Mouse (Mus musculus) ES-Bruce4 (cell line): ENCODE measurements around the gene Hoxa2. TPM values are rescaled to one million over a fixed set of nuclear protein-coding genes. Genes with fewer than 3 reads are reported as not detected.

Source experiments
- H3K27ac ChIP-seq: 2 replicates; pipeline ENCODE4 v1.5.1; 2012; ENCODE audit warnings: low read length, inconsistent platforms; ENCODE audit not compliant: insufficient read depth
- H3K27me3 ChIP-seq: 2 replicates; pipeline ENCODE4 v1.6.1; 2012; ENCODE audit warnings: mild to moderate bottlenecking, low read length, inconsistent platforms; ENCODE audit not compliant: control insufficient read depth, poor library complexity, insufficient read depth, severe bottlenecking
- H3K36me3 ChIP-seq: 2 replicates; pipeline ENCODE4 v1.6.1; 2012; ENCODE audit warnings: inconsistent platforms, mild to moderate bottlenecking, low read length, moderate library complexity; ENCODE audit not compliant: control insufficient read depth, poor library complexity, insufficient read depth, severe bottlenecking
- H3K4me1 ChIP-seq: one replicate; pipeline ENCODE4 v1.8.1; 2011; ENCODE audit warnings: low read length; ENCODE audit not compliant: control insufficient read depth, insufficient read depth
- H3K4me3 ChIP-seq: 2 replicates; pipeline ENCODE4 v1.5.1; 2011; ENCODE audit warnings: low read depth, mild to moderate bottlenecking, low read length
- H3K9ac ChIP-seq: 2 replicates; pipeline ENCODE4 v1.6.1; 2012; ENCODE audit warnings: low read depth, mild to moderate bottlenecking, inconsistent platforms; ENCODE audit not compliant: poor library complexity, severe bottlenecking
- H3K9me3 ChIP-seq: replicated peaks from 2 replicates; pipeline ENCODE4 v1.6.1; 2012; ENCODE audit warnings: mild to moderate bottlenecking, low read length, inconsistent platforms; ENCODE audit not compliant: control insufficient read depth, poor library complexity, insufficient read depth, severe bottlenecking
- CTCF ChIP-seq: IDR thresholded peaks from one replicate; pipeline ENCODE4 v1.8.1; 2011; ENCODE audit warnings: low read depth, low read length
- EP300 ChIP-seq: IDR thresholded peaks from 2 replicates; pipeline ENCODE4 v1.6.1; 2011; ENCODE audit warnings: low read depth, low read length; ENCODE audit not compliant: insufficient read depth
- POLR2A ChIP-seq: IDR thresholded peaks from one replicate; pipeline ENCODE4 v1.8.1; 2011; ENCODE audit warnings: low read length; ENCODE audit not compliant: insufficient read depth
- polyA plus RNA-seq: library from polyadenylated mRNA; stranded (reverse); fragments of >200 nt; gene quantifications from 2 replicates; pipeline ENCODE4 v1.2.4, GENCODE M21; 2011; ENCODE audit warnings: low read depth; ENCODE audit not compliant: missing spikeins, insufficient read depth, insufficient read length

The Hoxa2 gene
- polyA plus RNA-seq = not detected in 2 replicates

DNA sequence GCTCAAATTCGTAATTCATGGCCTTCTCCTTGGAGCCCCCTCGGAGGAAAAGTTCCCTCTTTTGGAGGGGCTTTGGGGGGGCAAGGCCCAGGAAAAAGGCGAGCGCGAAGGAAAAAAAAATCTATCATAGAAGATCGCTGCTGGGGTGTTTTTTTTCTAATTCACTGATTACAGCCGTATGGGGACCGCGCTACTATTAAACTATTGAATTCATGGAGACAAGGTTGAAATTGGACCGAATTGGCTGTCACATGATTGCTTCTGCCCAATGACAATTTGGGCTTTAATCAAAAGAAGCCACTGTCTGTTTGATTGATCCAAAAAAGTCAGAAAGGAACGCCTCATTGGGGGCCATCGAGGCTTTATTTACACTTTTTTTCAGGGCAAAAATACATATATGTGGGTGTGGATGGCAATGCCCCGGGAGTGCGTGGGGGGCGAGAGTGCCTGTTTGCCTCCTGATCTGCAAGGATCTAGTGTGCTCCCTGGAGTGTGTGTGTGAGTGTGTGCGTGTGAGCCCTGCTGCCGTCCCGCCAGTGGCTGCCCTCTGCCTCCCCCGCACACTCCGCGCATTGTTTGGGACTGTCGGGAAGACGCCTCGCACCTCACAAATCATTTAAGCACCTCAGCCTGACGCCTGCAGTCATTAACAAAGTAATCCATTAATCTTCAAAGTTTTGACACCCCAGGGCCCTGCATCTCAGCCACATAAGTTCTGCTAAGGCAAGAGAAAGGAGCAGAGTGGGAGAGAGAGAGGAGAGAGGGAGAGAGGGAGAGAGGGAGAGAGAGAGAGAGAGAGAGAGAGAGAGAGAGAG is at the start of gene Hoxa2:
Gene Hoxa2, minus strand, starts transcription at position 206 of the 815 bp plus-strand sequence.
- Histone ChIP-seq H3K4me1 (peaks cover 4% of the 10 kb centered on the region), H3K9ac (peak within 1 kb of the TSS; percentile 21; the same call in 1 of the 2 replicates), H3K4me3 (peak within 1 kb of the TSS; percentile 16; the same call in 1 of the 2 replicates), H3K27ac (no peak within 1 kb of the TSS), H3K36me3 (no peaks in the 10 kb centered on the region), H3K27me3 (peaks cover 51% of the 10 kb centered on the region), H3K9me3 (no peaks in the 10 kb centered on the region)
- TF ChIP-seq CTCF (no peak), EP300 (no peak), POLR2A (no peak)

DNA sequence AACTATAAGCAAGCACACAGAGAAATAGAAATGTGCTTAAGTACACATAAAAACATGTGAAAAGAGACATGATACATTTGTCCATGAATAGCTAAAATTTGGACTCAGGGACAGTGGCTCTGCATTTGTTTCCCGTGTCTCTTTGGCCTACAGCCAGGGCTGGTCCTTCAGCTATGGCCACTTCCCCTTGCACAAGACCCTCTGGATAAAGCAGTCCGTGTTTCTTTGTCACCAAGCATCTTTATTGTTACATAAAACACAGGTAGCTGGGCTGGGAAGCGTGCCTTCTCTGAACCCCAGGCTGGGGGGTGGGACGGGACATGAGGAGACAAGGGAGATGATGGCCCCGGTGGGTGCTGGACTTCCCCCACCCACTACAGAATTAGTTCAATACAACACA is 49.6 kb upstream of the Hoxa2 start:
- no peaks in the 10 kb centered on the region for H3K4me1 ChIP-seq
- no peak for TF ChIP-seq POLR2A
- no peak for TF ChIP-seq CTCF
- TF ChIP-seq EP300 = no peak
- no peak overlapping the region for H3K9ac ChIP-seq
- H3K36me3 ChIP-seq = no peaks in the 10 kb centered on the region
- peaks cover 55% of the 10 kb centered on the region for H3K27me3 ChIP-seq
- no peaks in the 10 kb centered on the region for H3K9me3 ChIP-seq
- no peak overlapping the region for H3K27ac ChIP-seq
- no peak overlapping the region for H3K4me3 ChIP-seq

- 0 out of 2 replicates have a peak within 1 kb of the TSS, but pooled peaks have one; percentile 9 for H3K4me3 ChIP-seq
- no peak within 1 kb of the TSS for H3K27ac ChIP-seq
- no peaks in the 10 kb centered on the region for H3K9me3 ChIP-seq
- peaks cover 49% of the 10 kb centered on the region for H3K27me3 ChIP-seq
- H3K9ac ChIP-seq = no peak within 1 kb of the TSS
- no peaks in the 10 kb centered on the region for H3K4me1 ChIP-seq
- H3K36me3 ChIP-seq = no peaks in the 10 kb centered on the region
- TF ChIP-seq EP300 (no peak), CTCF (no peak), POLR2A (no peak)
These were observed 48.7 kb upstream of the Hoxa2 start, which contains the start of the genes Hoxa3 and Gm28308 for GRCm38 (mm10) chr6:52213119-52213986. TSS of gene Hoxa3 (minus strand) at chr6:52213336. TSS of gene Gm28308 (minus strand) at chr6:52213339.

DNA sequence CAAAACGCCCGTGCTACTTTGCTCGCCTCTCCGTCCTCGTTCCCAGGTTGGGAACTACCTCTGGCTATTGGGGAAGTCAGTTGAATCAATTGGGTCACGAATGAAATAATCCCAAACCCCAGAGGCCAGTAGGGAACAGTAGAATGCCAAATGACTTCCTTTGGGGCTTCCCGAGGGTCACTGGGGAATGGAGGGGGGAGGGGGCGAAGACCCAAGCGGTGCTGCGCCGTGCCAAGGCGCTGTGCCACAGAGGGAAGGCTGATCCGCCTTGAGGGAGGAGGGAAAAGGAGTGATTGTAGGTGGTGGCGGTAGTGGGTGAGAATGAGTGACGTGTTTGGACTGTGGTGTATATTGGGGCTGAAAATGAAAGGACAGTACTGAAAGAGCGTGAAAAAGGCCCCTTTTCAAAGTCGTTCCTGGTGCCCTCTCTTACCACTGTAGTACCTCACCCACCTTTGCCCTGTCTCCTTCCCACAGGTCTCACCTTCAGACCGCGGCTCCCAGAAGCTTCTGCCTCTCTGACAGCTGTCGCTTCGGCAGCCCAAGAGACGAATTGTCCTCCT is 48.0 kb upstream of the Hoxa2 start:
- no peak for TF ChIP-seq POLR2A
- TF ChIP-seq CTCF = no peak
- no peak for TF ChIP-seq EP300
- Histone ChIP-seq H3K9me3 (no peaks in the 10 kb centered on the region), H3K27me3 (peaks cover 46% of the 10 kb centered on the region), H3K36me3 (no peaks in the 10 kb centered on the region), H3K9ac (no peak overlapping the region), H3K4me1 (no peaks in the 10 kb centered on the region), H3K27ac (no peak overlapping the region), H3K4me3 (no peak overlapping the region)

GRCm38 (mm10) chr6:52211961-52212360 is 47.3 kb upstream of the Hoxa2 start:
- peaks cover 47% of the 10 kb centered on the region for H3K27me3 ChIP-seq

More at GRCm38 (mm10) chr6:52211961-52212360, 47.3 kb upstream of the Hoxa2 start:
- H3K36me3 ChIP-seq = no peaks in the 10 kb centered on the region
- TF ChIP-seq POLR2A (no peak), EP300 (no peak), CTCF (no peak)
- no peak overlapping the region for H3K4me3 ChIP-seq
- no peaks in the 10 kb centered on the region for H3K4me1 ChIP-seq
- H3K9me3 ChIP-seq = no peaks in the 10 kb centered on the region
- no peak overlapping the region for H3K27ac ChIP-seq
- H3K9ac ChIP-seq = no peak overlapping the region
